In genomic region chr7:58740842-58741241, GRCm38 (mm10) we compare ENCODE assay signal across 26 mouse cellular contexts.
A peak's percentile ranks its signal among the peaks of the same experiment; 100 is the strongest.
DNase-seq lines count a peak whose midpoint lies in the region; ATAC-seq lines count a peak whose summit lies in the region.
"Had no signal": no experiment of that assay in that cellular context is flagged by ENCODE, and none has a peak within 500 bp of the region (broad histone marks: within the 10 kb centered on the region; RNA-seq: fewer than 3 reads in every experiment).

No protein-coding gene starts in this region.

- WGBS in midbrain, embryonic 10.5 days, result 90% methylated on average over 4 of the region's 4 CpGs

- no peak overlapping the region for H3K27ac ChIP-seq in midbrain, embryonic 10.5 days (replicated peaks)
- H3K27ac ChIP-seq: gastrocnemius, adult 2 months; hindbrain, embryonic 13.5 days; layer of hippocampus, adult 2 months; liver, embryonic 12.5 days; macrophage; midbrain, embryonic 12.5 days had no signal

- peak; percentile 81 for ATAC-seq in granulocyte monocyte progenitor cell, adult 5-6 weeks (replicated peaks; ENCODE audit: poor library complexity, severe bottlenecking)
- ATAC-seq in monocyte, adult 5-6 weeks (replicated peaks; ENCODE audit: insufficient number of reproducible peaks, low FRiP score, low TSS enrichment, poor library complexity, severe bottlenecking), result peak; percentile 48; the same call in 1 of the 2 replicates
- ATAC-seq: forebrain, embryonic 16.5 days; intestine, postnatal 0 days; liver, embryonic 12.5 days; liver, postnatal 0 days; lung, postnatal 0 days had no signal

- no peaks in the 10 kb centered on the region for H3K9me3 ChIP-seq in midbrain, embryonic 10.5 days (replicated peaks)
- H3K9me3 ChIP-seq: hindbrain, embryonic 13.5 days; liver, embryonic 12.5 days; midbrain, embryonic 12.5 days had no signal

- no peaks in the 10 kb centered on the region for H3K27me3 ChIP-seq in midbrain, embryonic 10.5 days (ENCODE audit: low read depth, poor library complexity, severe bottlenecking)
- H3K27me3 ChIP-seq: hindbrain, embryonic 13.5 days; liver, embryonic 12.5 days; midbrain, embryonic 12.5 days had no signal

- H3K4me3 ChIP-seq in midbrain, embryonic 10.5 days, result no peak overlapping the region
- H3K4me3 ChIP-seq: erythroblast, embryonic 14.5 days; gastrocnemius, adult 2 months; hindbrain, embryonic 13.5 days; layer of hippocampus, adult 2 months; liver, embryonic 12.5 days; midbrain, embryonic 12.5 days had no signal

- H3K4me1 ChIP-seq in midbrain, embryonic 10.5 days, result no peaks in the 10 kb centered on the region
- H3K4me1 ChIP-seq: hindbrain, embryonic 13.5 days; liver, embryonic 12.5 days; midbrain, embryonic 12.5 days had no signal

- H3K36me3 ChIP-seq in midbrain, embryonic 10.5 days, result no peaks in the 10 kb centered on the region
- H3K36me3 ChIP-seq: hindbrain, embryonic 13.5 days; liver, embryonic 12.5 days; midbrain, embryonic 12.5 days had no signal

- peak; percentile 55 for DNase-seq in heart, adult 11 months
- no peak for DNase-seq in heart, postnatal 10 days
- no peak for DNase-seq in midbrain, embryonic 10.5 days (ENCODE audit: low spot score)
- DNase-seq in cerebellum, postnatal 14 days, result no peak
- no peak for DNase-seq in urinary bladder, postnatal 10 days (ENCODE audit: low spot score)
- DNase-seq: adrenal gland, postnatal 25 days; cerebellum, adult 11-12 months; cerebellum, adult 9-11 months; gastrocnemius, adult 2 months; gastrocnemius, postnatal 36 days; kidney, adult 9 months; kidney, postnatal 25 days; left cerebral cortex, postnatal 4 days; liver, postnatal 0 days; right cerebral cortex, postnatal 4 days had no signal

- intact Hi-C loops in heart, postnatal 10 days (cut with DNase I), result loop anchor here (10.0 kb wide), 1 partner anchor 156 kb away; no protein-coding TSS in a partner anchor
